Mouse (Mus musculus) hindbrain, embryonic 14.5 days (tissue): ENCODE measurements around the gene Trim44. TPM values are rescaled to one million over a fixed set of nuclear protein-coding genes. Genes with fewer than 3 reads are reported as not detected.

Experiments used
- ATAC-seq: fragments of 200-750 bp; cut with Nextera tagmentation; 2 replicates; pipeline ENCODE4 v1.8.0; 2017; ENCODE audit warnings: moderate number of reproducible peaks, mild to moderate bottlenecking, moderate TSS enrichment, moderate library complexity; ENCODE audit not compliant: low FRiP score
- DNase-seq: peaks from one replicate; pipeline ENCODE4 v3.0.0-alpha.2; 2015; ENCODE audit warnings: low spot score
- H3K27ac ChIP-seq: fragments of 300-500 bp; sonication (generic); 2 replicates; pipeline ENCODE4 v1.5.1; 2014; ENCODE audit warnings: mild to moderate bottlenecking, moderate library complexity
- H3K27me3 ChIP-seq: fragments of 300-500 bp; sonication (generic); 2 replicates; pipeline ENCODE4 v1.6.1; 2014; ENCODE audit warnings: mild to moderate bottlenecking, low read length, mixed read lengths; ENCODE audit not compliant: control insufficient read depth, insufficient read depth
- H3K36me3 ChIP-seq: fragments of 300-500 bp; sonication (generic); replicated peaks from 2 replicates; pipeline ENCODE4 v1.6.1; 2014; ENCODE audit not compliant: control insufficient read depth, insufficient read depth
- H3K4me1 ChIP-seq: fragments of 300-500 bp; sonication (generic); replicated peaks from 2 replicates; pipeline ENCODE4 v1.6.1; 2014; ENCODE audit warnings: antibody characterized with exemption, low read length, mixed read lengths; ENCODE audit not compliant: control insufficient read depth, insufficient read depth
- H3K4me2 ChIP-seq: fragments of 300-500 bp; sonication (generic); replicated peaks from 2 replicates; pipeline ENCODE4 v1.6.1; 2014; ENCODE audit warnings: mild to moderate bottlenecking, moderate library complexity
- H3K4me3 ChIP-seq: fragments of 300-500 bp; sonication (generic); replicated peaks from 2 replicates; pipeline ENCODE4 v1.5.1; 2014; ENCODE audit warnings: mild to moderate bottlenecking, low read length
- H3K9ac ChIP-seq: fragments of 300-500 bp; sonication (generic); 2 replicates; pipeline ENCODE4 v1.6.1; 2014
- H3K9me3 ChIP-seq: fragments of 300-500 bp; sonication (generic); 2 replicates; pipeline ENCODE4 v1.6.1; 2016; ENCODE audit warnings: low read length; ENCODE audit not compliant: control insufficient read depth
- WGBS: fragments of 180-500 bp; shearing (Covaris S2); extraction: QIAGEN DNeasy Blood & Tissue Kit; methylation state at CpG from one replicate; pipeline ENCODE4 v1.1.7; 2014; 5-methylcytosine and 5-hydroxymethylcytosine counted together
- polyA plus RNA-seq: library from polyadenylated mRNA; unstranded; fragments of >200 nt; fragmentation: Nextera tagmentation; extraction: Ambion mirVana; gene quantifications from 2 replicates; pipeline ENCODE4 v1.2.1, GENCODE M21; 2014

The Trim44 gene
- polyA plus RNA-seq, 1 experiment from 2014 or later = 74.2 TPM

- Histone ChIP-seq H3K4me2 (no peak overlapping the region), H3K36me3 (no peaks in the 10 kb centered on the region), H3K9me3 (no peaks in the 10 kb centered on the region), H3K27ac (no peak overlapping the region), H3K27me3 (no peaks in the 10 kb centered on the region), H3K4me3 (no peak overlapping the region), H3K4me1 (no peaks in the 10 kb centered on the region), H3K9ac (no peak overlapping the region)
- ATAC-seq (no peak), DNase-seq (no peak)
- WGBS = 97% methylated on average over 2 of the region's 2 CpGs
These were observed 93.6 kb downstream of the Trim44 start for GRCm38 (mm10) chr2:102314068-102314467.

- no peaks in the 10 kb centered on the region for H3K36me3 ChIP-seq
- H3K4me3 ChIP-seq = no peak overlapping the region
- ATAC-seq = no peak
- H3K27ac ChIP-seq = no peak overlapping the region
- no peak overlapping the region for H3K9ac ChIP-seq
- 96% methylated on average over 1 of the region's 1 CpGs for WGBS
- H3K9me3 ChIP-seq = no peaks in the 10 kb centered on the region
- DNase-seq = no peak
- no peaks in the 10 kb centered on the region for H3K4me1 ChIP-seq
- H3K27me3 ChIP-seq = no peaks in the 10 kb centered on the region
- no peak overlapping the region for H3K4me2 ChIP-seq
These were observed 94.7 kb downstream of the Trim44 start for GRCm38 (mm10) chr2:102312903-102313302.

- 92% methylated on average over 2 of the region's 2 CpGs for WGBS
These were observed 104.4 kb downstream of the Trim44 start for GRCm38 (mm10) chr2:102303274-102303673.

GRCm38 (mm10) chr2:102302532-102302931 lies 105.1 kb downstream of the Trim44 start:
- Histone ChIP-seq H3K4me2 (no peak overlapping the region), H3K27me3 (no peaks in the 10 kb centered on the region), H3K9me3 (no peaks in the 10 kb centered on the region), H3K4me3 (no peak overlapping the region), H3K27ac (no peak overlapping the region), H3K4me1 (peaks cover 2% of the 10 kb centered on the region; the same call in 1 of the 2 replicates), H3K36me3 (peaks cover 21% of the 10 kb centered on the region), H3K9ac (no peak overlapping the region)
- ATAC-seq (no peak), DNase-seq (no peak)
- 94% methylated on average over 1 of the region's 1 CpGs for WGBS

More at GRCm38 (mm10) chr2:102303274-102303673, 104.4 kb downstream of the Trim44 start:
- H3K4me2 ChIP-seq = no peak overlapping the region
- H3K27me3 ChIP-seq = no peaks in the 10 kb centered on the region
- ATAC-seq = no peak
- no peak overlapping the region for H3K4me3 ChIP-seq
- no peak overlapping the region for H3K27ac ChIP-seq
- peaks cover 2% of the 10 kb centered on the region; the same call in 1 of the 2 replicates for H3K4me1 ChIP-seq
- no peaks in the 10 kb centered on the region for H3K9me3 ChIP-seq
- H3K36me3 ChIP-seq = peaks cover 21% of the 10 kb centered on the region
- H3K9ac ChIP-seq = no peak overlapping the region
- DNase-seq = no peak

GRCm38 (mm10) chr2:102294827-102295270 lies 112.8 kb downstream of the Trim44 start:
- Histone ChIP-seq H3K4me1 (peaks cover 4% of the 10 kb centered on the region; the same call in 1 of the 2 replicates), H3K36me3 (no peaks in the 10 kb centered on the region), H3K4me2 (no peak overlapping the region), H3K4me3 (no peak overlapping the region), H3K9me3 (no peaks in the 10 kb centered on the region), H3K27me3 (no peaks in the 10 kb centered on the region), H3K27ac (no peak overlapping the region), H3K9ac (no peak overlapping the region)
- DNase-seq (no peak), ATAC-seq (no peak)
- 27% methylated on average over 6 of the region's 6 CpGs for WGBS

- no peak overlapping the region for H3K27ac ChIP-seq
- WGBS = 81% methylated on average over 1 of the region's 1 CpGs
These were observed 114.4 kb downstream of the Trim44 start for GRCm38 (mm10) chr2:102293181-102293580.

GRCm38 (mm10) chr2:102292051-102292450 lies 115.6 kb downstream of the Trim44 start:
- ATAC-seq (no peak), DNase-seq (no peak)
- no peaks in the 10 kb centered on the region for H3K36me3 ChIP-seq
- H3K27ac ChIP-seq = no peak overlapping the region
- H3K4me3 ChIP-seq = no peak overlapping the region
- H3K9me3 ChIP-seq = no peaks in the 10 kb centered on the region
- H3K4me2 ChIP-seq = no peak overlapping the region
- no peak overlapping the region for H3K9ac ChIP-seq
- 71% methylated on average over 1 of the region's 1 CpGs for WGBS
- H3K27me3 ChIP-seq = no peaks in the 10 kb centered on the region
- peaks cover 4% of the 10 kb centered on the region; the same call in 1 of the 2 replicates for H3K4me1 ChIP-seq

More at GRCm38 (mm10) chr2:102293181-102293580, 114.4 kb downstream of the Trim44 start:
- Histone ChIP-seq H3K4me1 (peaks cover 4% of the 10 kb centered on the region; the same call in 1 of the 2 replicates), H3K9ac (no peak overlapping the region), H3K36me3 (no peaks in the 10 kb centered on the region), H3K9me3 (no peaks in the 10 kb centered on the region), H3K27me3 (no peaks in the 10 kb centered on the region), H3K4me3 (no peak overlapping the region), H3K4me2 (no peak overlapping the region)
- no peak for ATAC-seq
- DNase-seq = no peak

GRCm38 (mm10) chr2:102291533-102291932 lies 116.1 kb downstream of the Trim44 start:
- 82% methylated on average over 2 of the region's 2 CpGs for WGBS
- no peak overlapping the region for H3K4me3 ChIP-seq
- no peak overlapping the region for H3K4me2 ChIP-seq
- H3K27ac ChIP-seq = no peak overlapping the region
- H3K9me3 ChIP-seq = no peaks in the 10 kb centered on the region
- H3K36me3 ChIP-seq = no peaks in the 10 kb centered on the region
- no peak for DNase-seq
- no peak overlapping the region for H3K9ac ChIP-seq
- H3K27me3 ChIP-seq = no peaks in the 10 kb centered on the region
- no peak for ATAC-seq
- H3K4me1 ChIP-seq = peaks cover 4% of the 10 kb centered on the region; the same call in 1 of the 2 replicates

GRCm38 (mm10) chr2:102290041-102290440 lies 117.6 kb downstream of the Trim44 start:
- peak; percentile 54 for ATAC-seq

GRCm38 (mm10) chr2:102288676-102289075 lies 119.0 kb downstream of the Trim44 start:
- Histone ChIP-seq H3K36me3 (no peaks in the 10 kb centered on the region), H3K4me3 (no peak overlapping the region), H3K27me3 (no peaks in the 10 kb centered on the region), H3K4me1 (no peaks in the 10 kb centered on the region), H3K4me2 (no peak overlapping the region), H3K9me3 (no peaks in the 10 kb centered on the region), H3K9ac (no peak overlapping the region), H3K27ac (no peak overlapping the region)
- WGBS = 94% methylated on average over 5 of the region's 5 CpGs
- DNase-seq = no peak
- no peak for ATAC-seq

More at GRCm38 (mm10) chr2:102290041-102290440, 117.6 kb downstream of the Trim44 start:
- Histone ChIP-seq H3K27ac (no peak overlapping the region), H3K4me1 (peaks cover 2% of the 10 kb centered on the region; the same call in 1 of the 2 replicates), H3K4me2 (no peak overlapping the region), H3K9ac (no peak overlapping the region), H3K9me3 (no peaks in the 10 kb centered on the region), H3K36me3 (no peaks in the 10 kb centered on the region), H3K4me3 (no peak overlapping the region), H3K27me3 (no peaks in the 10 kb centered on the region)
- WGBS = 59% methylated on average over 5 of the region's 5 CpGs
- peak; percentile 72 for DNase-seq
